ENCODE assay signal across 8 mouse cellular contexts in the genomic region with DNA sequence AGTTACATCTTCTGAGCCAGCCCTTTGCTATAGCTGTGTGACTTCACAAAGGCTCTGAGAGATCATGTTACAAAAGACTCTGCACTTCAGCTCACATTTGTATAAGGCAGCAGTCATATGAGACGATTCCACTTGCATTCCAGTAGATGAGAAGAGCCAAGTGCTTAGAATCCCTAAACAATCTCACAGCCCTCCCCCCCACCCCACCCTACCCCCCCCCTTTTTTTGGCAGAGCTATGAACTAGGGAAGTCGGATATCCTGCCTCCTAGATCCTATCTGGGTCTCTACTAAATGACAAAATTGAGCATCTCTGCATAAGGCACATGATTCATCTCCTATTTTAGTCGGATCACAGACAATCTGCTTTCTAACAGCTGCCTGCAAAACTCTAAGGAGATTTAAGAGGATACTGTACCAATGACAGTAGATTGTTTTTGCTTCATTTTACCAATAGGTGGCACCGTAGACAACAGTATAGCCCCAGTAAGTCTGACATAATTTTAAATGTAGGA.
DNase-seq lines count a peak whose midpoint lies in the region; ATAC-seq and TF ChIP-seq lines count a peak whose summit lies in the region.

No protein-coding gene starts in this region.

- H3K9me3 ChIP-seq in forebrain, postnatal 0 days (ENCODE audit: low read length): no peaks in the 10 kb centered on the region
- H3K9me3 ChIP-seq in limb, embryonic 13.5 days: no peaks in the 10 kb centered on the region

- intact Hi-C loops in gastrocnemius, postnatal 36 days (cut with DNase I): loop anchor here (10.0 kb wide), 2 partner anchors 178 to 902 kb away; no protein-coding TSS in a partner anchor

- no peak overlapping the region for H3K9ac ChIP-seq in forebrain, postnatal 0 days
- H3K9ac ChIP-seq in limb, embryonic 13.5 days: no peak overlapping the region

- peak; percentile 93 for ATAC-seq in forebrain, postnatal 0 days
- ATAC-seq in limb, embryonic 13.5 days (ENCODE audit: low FRiP score, low read depth): peak; percentile 85
- no peak for ATAC-seq in cerebellum, adult (ENCODE audit: insufficient number of reproducible peaks, low FRiP score, low TSS enrichment)

- H3K4me1 ChIP-seq in forebrain, postnatal 0 days (ENCODE audit: insufficient read depth): no peaks in the 10 kb centered on the region
- no peaks in the 10 kb centered on the region for H3K4me1 ChIP-seq in limb, embryonic 13.5 days

- TF ChIP-seq CTCF in forebrain, postnatal 0 days (IDR thresholded peaks at IDR 0.05; ENCODE audit: low read depth): peak; percentile 78

- no peaks in the 10 kb centered on the region for H3K36me3 ChIP-seq in forebrain, postnatal 0 days (ENCODE audit: insufficient read depth)
- H3K36me3 ChIP-seq in limb, embryonic 13.5 days: no peaks in the 10 kb centered on the region

- H3K4me3 ChIP-seq in forebrain, postnatal 0 days (ENCODE audit: low read depth, low read length): no peak overlapping the region
- no peak overlapping the region for H3K4me3 ChIP-seq in limb, embryonic 13.5 days

- H3K27ac ChIP-seq in forebrain, postnatal 0 days (ENCODE audit: low read depth, low read length): peak overlapping the region; percentile 36; the same call in 1 of the 2 replicates
- no peak overlapping the region for H3K27ac ChIP-seq in limb, embryonic 13.5 days

- H3K27me3 ChIP-seq in forebrain, postnatal 0 days (ENCODE audit: insufficient read depth, low read length): no peaks in the 10 kb centered on the region
- H3K27me3 ChIP-seq in limb, embryonic 13.5 days: no peaks in the 10 kb centered on the region

- WGBS in forebrain, postnatal 0 days: 4% methylated on average over 4 of the region's 4 CpGs
- WGBS in limb, embryonic 13.5 days: 4% methylated on average over 4 of the region's 4 CpGs

- no peak overlapping the region for H3K4me2 ChIP-seq in forebrain, postnatal 0 days (ENCODE audit: low read depth)
- no peak overlapping the region for H3K4me2 ChIP-seq in limb, embryonic 13.5 days (replicated peaks)

- DNase-seq in left cerebral cortex, adult 9 months (ENCODE audit: low spot score in 2 of 2): peak; percentile 39 to 46
- DNase-seq in left cerebral cortex, adult 18-20 months (ENCODE audit: low spot score in 2 of 2): no peak
- DNase-seq in adipocyte (ENCODE audit: low spot score): peak; percentile 68
- DNase-seq in forebrain, postnatal 0 days: peak; percentile 87
- DNase-seq in retina, postnatal 1 day: peak; percentile 84
- no peak for DNase-seq in gastrocnemius, postnatal 36 days

Comparison
In these comparisons a context has a peak if more than half of its experiments do, and no peak if none do; other contexts are left out.
1. DNase-seq: peak in left cerebral cortex, adult 9 months (2 of 2), adipocyte (single experiment), forebrain, postnatal 0 days (single experiment) and retina, postnatal 1 day (single experiment); none in left cerebral cortex, adult 18-20 months (0 of 2) and gastrocnemius, postnatal 36 days (0 of 2).